Mouse (Mus musculus) thymus, adult 2 months (tissue): ENCODE data around the gene Mis12.

Experiments used
- CTCF ChIP-seq: fragments of 200-500 bp; IDR thresholded peaks from 2 replicates; pipeline ENCODE4 v1.5.1; 2012; ENCODE audit warnings: mild to moderate bottlenecking, control low read depth, low read length, moderate library complexity, borderline replicate concordance; ENCODE audit not compliant: control insufficient read depth, poor library complexity, insufficient read depth; ENCODE audit errors: extremely low read depth
- POLR2A ChIP-seq: fragments of 200-500 bp; IDR thresholded peaks from 2 replicates; pipeline ENCODE4 v1.6.1; 2012; ENCODE audit warnings: mild to moderate bottlenecking, low read length, control low read depth, moderate library complexity; ENCODE audit not compliant: control insufficient read depth, poor library complexity, insufficient read depth; ENCODE audit errors: extremely low read depth

- TF ChIP-seq CTCF = no peak
- TF ChIP-seq POLR2A = no peak
Measured at GRCm38 (mm10) chr11:71012743-71013142, 6.7 kb upstream of the Mis12 start.
